Mouse (Mus musculus) central nervous system, embryonic 14 days (tissue): ENCODE results near the gene Galnt6. TPM values are rescaled to one million over a fixed set of nuclear protein-coding genes. Genes with fewer than 3 reads are reported as not detected.

Source experiments
- polyA plus RNA-seq: library from polyadenylated mRNA; depleted of rRNA; stranded (reverse); fragments of >200 nt; gene quantifications from 2 replicates; pipeline ENCODE4 v1.2.3, GENCODE M21; 2012; rRNA removed

Galnt6 gene
- polyA plus RNA-seq, result 0.18 and 0.20 TPM in 2 replicates

GRCm38 (mm10) chr15:100729281-100729985 is at the start of gene Galnt6:
Galnt6 (minus strand) TSS chr15:100729376.

GRCm38 (mm10) chr15:100761419-100762185 is 32.4 kb upstream of the Galnt6 start, which contains the start of gene Slc4a8:
Slc4a8 (plus strand) TSS chr15:100761747.

DNA sequence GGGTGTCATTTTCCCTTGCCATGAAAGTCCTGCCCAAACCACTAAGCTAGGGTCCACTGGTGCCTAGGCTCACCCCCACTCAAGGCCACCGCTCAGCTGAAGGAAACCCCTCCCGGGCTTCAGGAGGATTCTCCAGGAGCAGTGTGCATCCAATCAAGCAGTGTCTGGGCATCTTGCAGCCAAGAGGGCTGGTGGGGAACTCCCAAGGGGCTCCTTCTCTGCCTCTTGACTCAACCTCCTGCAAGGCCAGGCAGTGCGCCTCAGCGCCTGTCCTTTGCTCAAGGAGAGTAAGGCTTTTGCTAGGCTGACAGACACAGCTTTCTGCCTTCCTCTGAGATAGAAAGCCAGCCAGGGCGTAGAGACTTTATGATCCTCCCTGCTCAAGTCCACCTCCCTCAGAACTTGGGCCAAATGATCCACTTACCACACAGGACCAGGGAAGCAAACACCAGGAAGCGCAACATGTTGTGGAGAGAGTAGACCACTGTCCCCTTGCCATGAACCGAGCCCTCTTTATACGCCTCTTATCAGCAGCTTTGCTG is 41.7 kb downstream of the Galnt6 start, which contains the start of gene Cela1:
Cela1 (minus strand) TSS at position 492 of the 542 bp plus-strand sequence.

GRCm38 (mm10) chr15:100669337-100669736 is 59.8 kb downstream of the Galnt6 start, which contains the start of gene Bin2:
Bin2 (minus strand) TSS chr15:100669553.

Other genes starting within 250 kb of the Galnt6 start
- 30.1 and 33.6 TPM in 2 replicates for gene Csrnp2, start 233.9 kb downstream of the Galnt6 start, polyA plus RNA-seq
- 29.9 and 31.3 TPM in 2 replicates for gene Tfcp2, start 177.4 kb downstream of the Galnt6 start, polyA plus RNA-seq
- 91.2 and 101 TPM in 2 replicates for gene Pou6f1, start 129.4 kb downstream of the Galnt6 start, polyA plus RNA-seq
- gene Dazap2, start 114.0 kb downstream of the Galnt6 start, polyA plus RNA-seq, result 142 and 172 TPM in 2 replicates
- 3.6 and 5.2 TPM in 2 replicates for gene Smagp, start 92.4 kb downstream of the Galnt6 start, polyA plus RNA-seq
- 2.0 TPM in 2 replicates for gene Bin2, start 59.8 kb downstream of the Galnt6 start, polyA plus RNA-seq
- gene Cela1, start 41.5 kb downstream of the Galnt6 start, polyA plus RNA-seq, result 0.54 and 1.4 TPM in 2 replicates
- gene Slc4a8, start 32.4 kb upstream of the Galnt6 start, polyA plus RNA-seq, result 21.2 and 22.3 TPM in 2 replicates
- gene Scn8a, start 140.5 kb upstream of the Galnt6 start, polyA plus RNA-seq, result 30.2 and 31.7 TPM in 2 replicates